Mouse (Mus musculus) kidney, embryonic 14.5 days (tissue): ENCODE results near the gene Wdr37. TPM values are rescaled to one million over a fixed set of nuclear protein-coding genes. Genes with fewer than 3 reads are reported as not detected.
"Not testable (repeated sequence)": the region's sequence is repeated elsewhere in the genome, so short reads cannot be mapped to it uniquely, and the experiment has no call there.

Experiments used
- ATAC-seq: fragments of 200-750 bp; cut with Nextera tagmentation; 2 replicates; pipeline ENCODE4 v1.8.0; 2017; ENCODE audit warnings: moderate number of reproducible peaks, mild to moderate bottlenecking, moderate TSS enrichment, moderate library complexity; ENCODE audit not compliant: low FRiP score, low TSS enrichment
- H3K27ac ChIP-seq: fragments of 300-500 bp; sonication (generic); 2 replicates; pipeline ENCODE4 v1.5.1; 2014; ENCODE audit warnings: low read depth, mild to moderate bottlenecking, low read length, moderate library complexity, mixed read lengths
- H3K27me3 ChIP-seq: fragments of 300-500 bp; sonication (generic); 2 replicates; pipeline ENCODE4 v1.6.1; 2014; ENCODE audit warnings: mild to moderate bottlenecking, low read length; ENCODE audit not compliant: control insufficient read depth, insufficient read depth
- H3K36me3 ChIP-seq: fragments of 300-500 bp; sonication (generic); 2 replicates; pipeline ENCODE4 v1.6.1; 2014; ENCODE audit warnings: low read length, mixed read lengths; ENCODE audit not compliant: control insufficient read depth, insufficient read depth
- H3K4me1 ChIP-seq: fragments of 300-500 bp; sonication (generic); 2 replicates; pipeline ENCODE4 v1.6.1; 2014; ENCODE audit warnings: low read length, mixed read lengths; ENCODE audit not compliant: control insufficient read depth, insufficient read depth
- H3K4me2 ChIP-seq: fragments of 300-500 bp; sonication (generic); replicated peaks from 2 replicates; pipeline ENCODE4 v1.6.1; 2014; ENCODE audit warnings: low read depth, mild to moderate bottlenecking, low read length
- H3K4me3 ChIP-seq: fragments of 300-500 bp; sonication (generic); 2 replicates; pipeline ENCODE4 v1.5.1; 2014; ENCODE audit warnings: mild to moderate bottlenecking, low read length
- H3K9ac ChIP-seq: fragments of 300-500 bp; sonication (generic); 2 replicates; pipeline ENCODE4 v1.6.1; 2014; ENCODE audit warnings: low read depth, mild to moderate bottlenecking, low read length, moderate library complexity
- H3K9me3 ChIP-seq: fragments of 300-500 bp; sonication (generic); 2 replicates; pipeline ENCODE4 v1.6.1; 2016; ENCODE audit warnings: low read length; ENCODE audit not compliant: control insufficient read depth
- WGBS: fragments of 180-500 bp; shearing (Covaris S2); extraction: QIAGEN DNeasy Blood & Tissue Kit; methylation state at CpG from one replicate; pipeline ENCODE4 v1.1.7; 2014; 5-methylcytosine and 5-hydroxymethylcytosine counted together
- polyA plus RNA-seq: library from polyadenylated mRNA; unstranded; fragments of >200 nt; fragmentation: Nextera tagmentation; extraction: Ambion mirVana; gene quantifications from 2 replicates; pipeline ENCODE4 v1.2.1, GENCODE M21; 2014

The Wdr37 gene
- polyA plus RNA-seq, result 13.3 and 24.4 TPM in 2 replicates

GRCm38 (mm10) chr13:8871314-8871962 is at the start of gene Wdr37:
Wdr37 (minus strand) TSS chr13:8871909.
- no peaks in the 10 kb centered on the region for H3K36me3 ChIP-seq
- H3K27ac ChIP-seq, result peak within 1 kb of the TSS; percentile 98
- peaks cover 8% of the 10 kb centered on the region for H3K4me1 ChIP-seq
- no peaks in the 10 kb centered on the region for H3K9me3 ChIP-seq
- ATAC-seq, result peak; percentile 46
- peak within 1 kb of the TSS; percentile 87 for H3K4me2 ChIP-seq
- no peaks in the 10 kb centered on the region for H3K27me3 ChIP-seq
- peak within 1 kb of the TSS; percentile 81 for H3K4me3 ChIP-seq
- H3K9ac ChIP-seq, result peak within 1 kb of the TSS; percentile 68
- under 1% methylated on average over 18 of the region's 18 CpGs for WGBS

- H3K4me2 ChIP-seq, H3K4me3 ChIP-seq, H3K9me3 ChIP-seq, H3K4me1 ChIP-seq, H3K27ac ChIP-seq, H3K36me3 ChIP-seq, ATAC-seq, H3K9ac ChIP-seq, H3K27me3 ChIP-seq: not testable (repeated sequence)
- 88% methylated on average over 8 of the region's 8 CpGs for WGBS
Measured at GRCm38 (mm10) chr13:8913890-8914289, 42.2 kb upstream of the Wdr37 start.

- H3K9me3 ChIP-seq, result peaks cover 19% of the 10 kb centered on the region; the same call in 1 of the 2 replicates
- H3K36me3 ChIP-seq, H3K4me2 ChIP-seq, H3K27me3 ChIP-seq, H3K9ac ChIP-seq, H3K4me3 ChIP-seq, ATAC-seq, H3K4me1 ChIP-seq, H3K27ac ChIP-seq: not testable (repeated sequence)
- 91% methylated on average over 2 of the region's 2 CpGs for WGBS
Measured at GRCm38 (mm10) chr13:8905986-8906385, 34.3 kb upstream of the Wdr37 start.

- H3K4me1 ChIP-seq, result peaks cover 8% of the 10 kb centered on the region
- H3K4me3 ChIP-seq, result no peak overlapping the region
- no peak overlapping the region for H3K4me2 ChIP-seq
- peaks cover 20% of the 10 kb centered on the region for H3K36me3 ChIP-seq
- H3K27me3 ChIP-seq, result no peaks in the 10 kb centered on the region
- no peak overlapping the region for H3K27ac ChIP-seq
- no peak for ATAC-seq
- WGBS, result 94% methylated on average over 1 of the region's 1 CpGs
- no peaks in the 10 kb centered on the region for H3K9me3 ChIP-seq
- no peak overlapping the region for H3K9ac ChIP-seq
Measured at GRCm38 (mm10) chr13:8888603-8889002, 16.9 kb upstream of the Wdr37 start.

GRCm38 (mm10) chr13:8886185-8886560 is 14.5 kb upstream of the Wdr37 start:
- peak overlapping the region; percentile 91; the same call in 1 of the 2 replicates for H3K27ac ChIP-seq
- peak overlapping the region; percentile 71; the same call in 1 of the 2 replicates for H3K9ac ChIP-seq
- peak overlapping the region; percentile 51 for H3K4me2 ChIP-seq
- H3K27me3 ChIP-seq, result no peaks in the 10 kb centered on the region
- no peak for ATAC-seq
- WGBS, result 3% methylated on average over 9 of the region's 9 CpGs
- H3K36me3 ChIP-seq, result peaks cover 20% of the 10 kb centered on the region
- peak overlapping the region; percentile 77 for H3K4me3 ChIP-seq
- peaks cover 8% of the 10 kb centered on the region for H3K4me1 ChIP-seq
- H3K9me3 ChIP-seq, result no peaks in the 10 kb centered on the region

- Histone ChIP-seq H3K36me3 (peaks cover 20% of the 10 kb centered on the region), H3K9me3 (no peaks in the 10 kb centered on the region), H3K9ac (peak within 1 kb of the TSS; percentile 71), H3K4me2 (peak within 1 kb of the TSS; percentile 62), H3K4me1 (peaks cover 8% of the 10 kb centered on the region), H3K27ac (peak within 1 kb of the TSS; percentile 91), H3K4me3 (peak within 1 kb of the TSS; percentile 77), H3K27me3 (no peaks in the 10 kb centered on the region)
- WGBS, result under 1% methylated on average over 46 of the region's 46 CpGs
- ATAC-seq, result peak; percentile 100
Measured at GRCm38 (mm10) chr13:8885445-8886184, 13.9 kb upstream of the Wdr37 start, which contains the start of gene Idi1. Idi1 (plus strand) TSS chr13:8885501.

GRCm38 (mm10) chr13:8883870-8884269 is 12.2 kb upstream of the Wdr37 start:
- H3K4me3 ChIP-seq, H3K9ac ChIP-seq, H3K4me2 ChIP-seq, H3K9me3 ChIP-seq, ATAC-seq, H3K4me1 ChIP-seq, H3K27ac ChIP-seq, H3K36me3 ChIP-seq, H3K27me3 ChIP-seq: not testable (repeated sequence)
- 74% methylated on average over 5 of the region's 5 CpGs for WGBS

GRCm38 (mm10) chr13:8881611-8882010 is 9.9 kb upstream of the Wdr37 start:
- no peak for ATAC-seq
- no peaks in the 10 kb centered on the region for H3K9me3 ChIP-seq
- 0 out of 2 replicates have a peak, but pooled peaks cover 4% of the 10 kb centered on the region for H3K4me1 ChIP-seq
- H3K9ac ChIP-seq, result no peak overlapping the region
- WGBS, result 74% methylated on average over 3 of the region's 3 CpGs
- H3K4me3 ChIP-seq, result no peak overlapping the region
- no peaks in the 10 kb centered on the region for H3K36me3 ChIP-seq
- no peaks in the 10 kb centered on the region for H3K27me3 ChIP-seq
- H3K4me2 ChIP-seq, result no peak overlapping the region
- no peak overlapping the region for H3K27ac ChIP-seq

- no peak for ATAC-seq
- Histone ChIP-seq H3K4me1 (peaks cover 8% of the 10 kb centered on the region), H3K36me3 (no peaks in the 10 kb centered on the region), H3K9me3 (no peaks in the 10 kb centered on the region), H3K4me3 (no peak overlapping the region), H3K27ac (no peak overlapping the region), H3K9ac (no peak overlapping the region), H3K4me2 (no peak overlapping the region), H3K27me3 (no peaks in the 10 kb centered on the region)
- WGBS, result 86% methylated on average over 1 of the region's 1 CpGs
Measured at GRCm38 (mm10) chr13:8873776-8874175, 2.1 kb upstream of the Wdr37 start.
